In the genomic region with DNA sequence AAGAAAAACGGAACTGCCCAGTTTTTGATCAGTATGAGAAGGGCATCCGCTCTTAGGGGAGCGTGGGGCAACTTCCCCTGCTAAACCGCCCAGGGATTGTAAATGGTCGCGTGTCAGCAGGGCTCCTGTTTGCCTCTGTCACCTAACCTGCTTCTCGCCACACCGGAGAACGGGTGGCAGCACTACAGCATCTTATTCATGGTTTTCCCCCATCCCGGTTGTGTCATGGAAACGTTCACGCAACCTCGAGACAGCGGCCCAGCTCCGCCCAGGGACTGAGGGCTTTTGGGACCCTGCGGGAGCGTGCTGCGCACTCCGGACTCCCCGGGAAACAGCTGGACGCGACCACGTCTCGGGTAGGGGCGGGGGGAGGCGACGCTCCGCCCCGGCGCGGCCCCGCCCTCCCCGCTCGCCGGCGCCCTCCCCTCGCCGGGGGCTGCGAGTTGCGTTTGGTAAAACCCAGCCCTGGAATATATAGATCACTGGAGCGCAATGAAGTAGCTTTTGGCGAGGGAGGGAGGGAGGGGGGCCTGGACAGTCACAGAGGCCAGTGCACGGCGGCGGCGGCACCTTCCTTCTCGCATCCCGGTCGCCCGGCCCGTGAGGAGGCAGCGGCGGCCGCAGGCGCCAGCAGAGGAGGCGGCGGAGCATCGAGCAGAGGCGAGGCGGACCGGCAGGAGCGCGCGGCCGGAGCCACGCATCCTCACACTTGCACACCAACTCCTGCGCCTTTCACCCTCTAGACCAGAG, we compare ENCODE assay signal across 8 mouse cellular contexts. TPM values are rescaled to one million over a fixed set of nuclear protein-coding genes. Genes with fewer than 3 reads are reported as not detected.
A peak's percentile ranks its signal among the peaks of the same experiment; 100 is the strongest.
DNase-seq lines count a peak whose midpoint lies in the region; ATAC-seq and TF ChIP-seq lines count a peak whose summit lies in the region.

A gene (plus strand): TSS at position 549 of the 750 bp plus-strand sequence.

- peaks cover 10% of the 10 kb centered on the region; the same call in 1 of the 2 replicates for H3K79me2 ChIP-seq in macrophage (ENCODE audit: inconsistent target)

- H3K9me3 ChIP-seq in hindbrain, postnatal 0 days (ENCODE audit: low read length), result no peaks in the 10 kb centered on the region

- H3K27ac ChIP-seq in gastrocnemius, adult 2 months, result peak within 1 kb of the TSS; percentile 79
- peak within 1 kb of the TSS; percentile 80 for H3K27ac ChIP-seq in hindbrain, postnatal 0 days
- peak within 1 kb of the TSS; percentile 89 for H3K27ac ChIP-seq in left cerebral cortex, adult 2 months
- H3K27ac ChIP-seq in macrophage, result peak within 1 kb of the TSS; percentile 61

- no peak for TF ChIP-seq CTCF in gastrocnemius, adult 2 months (IDR thresholded peaks at IDR 0.05)
- no peak for TF ChIP-seq CTCF in hindbrain, postnatal 0 days (IDR thresholded peaks at IDR 0.05; ENCODE audit: low read depth)
- no peak for TF ChIP-seq CTCF in left cerebral cortex, adult 2 months (IDR thresholded peaks at IDR 0.05)

- H3K4me2 ChIP-seq in hindbrain, postnatal 0 days (ENCODE audit: low read depth, low read length), result peak within 1 kb of the TSS; percentile 95

- intact Hi-C loops in gastrocnemius, adult 2 months (cut with DNase I), result loop anchor here (5.0 to 10.0 kb wide), 2 partner anchors 117 to 200 kb away; no protein-coding TSS in a partner anchor
- intact Hi-C loops in left cerebral cortex, adult 2 months (cut with DNase I), result loop anchor here (2.0 to 5.0 kb wide), 5 partner anchors 52 to 212 kb away; no protein-coding TSS in a partner anchor

- H3K9ac ChIP-seq in hindbrain, postnatal 0 days (replicated peaks; ENCODE audit: low read length), result peak within 1 kb of the TSS; percentile 67

- whole genome bisulfite sequencing in hindbrain, postnatal 0 days, result under 1% methylated on average over 58 of the region's 67 CpGs
- under 1% methylated on average over 56 of the region's 67 CpGs for WGBS in macrophage (ENCODE audit: missing documents)

- no peaks in the 10 kb centered on the region for H3K27me3 ChIP-seq in hindbrain, postnatal 0 days (ENCODE audit: insufficient read depth, low read length)

- 0 out of 2 replicates have a peak, but pooled peaks cover 5% of the 10 kb centered on the region for H3K4me1 ChIP-seq in hindbrain, postnatal 0 days (ENCODE audit: insufficient read depth, low read length)

- H3K4me3 ChIP-seq in gastrocnemius, adult 2 months, result peak within 1 kb of the TSS; percentile 80
- peak within 1 kb of the TSS; percentile 87 for H3K4me3 ChIP-seq in hindbrain, postnatal 0 days (ENCODE audit: low read length)
- peak within 1 kb of the TSS; percentile 95 for H3K4me3 ChIP-seq in left cerebral cortex, adult 2 months
- H3K4me3 ChIP-seq in macrophage (ENCODE audit: inconsistent target), result peak within 1 kb of the TSS; percentile 58

- ATAC-seq in common myeloid progenitor, adult 5-6 weeks (replicated peaks; ENCODE audit: low read depth, poor library complexity, severe bottlenecking), result peak; percentile 73
- peak; percentile 91 for ATAC-seq in hindbrain, postnatal 0 days

- DNase-seq in ZHBTc4 (ENCODE audit: low read depth, low spot score), result peak; percentile 74
- peak; percentile 78 for DNase-seq in gastrocnemius, adult 2 months
- peak; percentile 86 for DNase-seq in hindbrain, postnatal 0 days (ENCODE audit: low spot score)
- DNase-seq in left cerebral cortex, adult 2 months (ENCODE audit: extremely low spot score in 1 of 2, low spot score in 2 of 2), result peak; percentile 80 to 84
- DNase-seq in right cerebral cortex, adult 2 months (ENCODE audit: low spot score in 2 of 2), result peak; percentile 73 to 79
- DNase-seq in urinary bladder, postnatal 36 days (ENCODE audit: low spot score in 2 of 2), result peak; percentile 50 to 70

- H3K36me3 ChIP-seq in hindbrain, postnatal 0 days (ENCODE audit: insufficient read depth, low read length), result no peaks in the 10 kb centered on the region
- no peaks in the 10 kb centered on the region for H3K36me3 ChIP-seq in macrophage (ENCODE audit: inconsistent target)

RNA-seq across cellular contexts. Expression of the gene that starts here (rescaled TPM):
- 18.6 and 19.9 TPM in 2 replicates for total RNA-seq in common myeloid progenitor, adult 5-6 weeks (2017)
- 1 to 10 TPM; 1.1 to 1.8 TPM for total RNA-seq in gastrocnemius, adult 2 months (2021)
- total RNA-seq in hindbrain, postnatal 0 days (2014; rRNA removed), result 22.3 and 26.7 TPM in 2 replicates
- 2.5 and 2.9 TPM in 2 replicates for polyA plus RNA-seq in hindbrain, postnatal 0 days (2015; fragmentation: Nextera tagmentation; extraction: Ambion mirVana)
- 10 to 100 TPM; 31.1 to 35.0 TPM for total RNA-seq in left cerebral cortex, adult 2 months (2021)
- total RNA-seq in macrophage (2018; cell fraction: chromatin; rRNA removed), result 10 to 100 TPM in 3 of 26 experiments, 1 to 10 TPM in 21, under 1 TPM in 2; 0.63 to 19.5 (median 2.9) TPM
- 10 to 100 TPM in 12 of 26 experiments, 1 to 10 TPM in 14; 2.5 to 21.1 (median 9.5) TPM for total RNA-seq in macrophage (2018; cell fraction: cytosol; rRNA removed)
- 10 to 100 TPM in 13 of 26 experiments, 1 to 10 TPM in 13; 3.2 to 32.6 (median 9.8) TPM for total RNA-seq in macrophage (2018; cell fraction: nucleus; rRNA removed)
- 6.2 to 18.4 TPM (median 10.6 TPM) in 3 replicates for polyA plus RNA-seq in macrophage (2018)

Comparison
In these comparisons a context has a peak if more than half of its experiments do, and no peak if none do; other contexts are left out.
1. Peak in every context shown above with its lines: DNase-seq, ATAC-seq, H3K4me3 ChIP-seq and H3K27ac ChIP-seq.